ENCODE assay signal across 24 mouse cellular contexts in the genomic region with DNA sequence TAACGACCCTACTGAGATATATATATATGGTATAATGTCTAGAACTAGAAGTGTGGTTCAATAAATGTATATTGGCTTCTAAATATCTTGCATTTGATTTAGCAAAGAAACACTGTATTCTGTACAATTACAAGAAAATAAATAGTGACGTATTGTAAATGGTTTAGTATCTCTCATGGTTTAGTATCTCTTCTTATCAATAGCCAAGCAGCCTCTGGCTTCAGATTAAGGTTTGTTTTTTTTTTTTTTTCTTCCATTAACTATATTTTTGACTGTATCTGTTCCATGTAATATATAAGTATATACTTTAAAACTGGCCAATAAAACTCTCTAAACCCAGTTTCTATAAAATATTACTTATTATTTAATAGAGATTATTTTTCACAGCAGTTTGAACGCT.
"Had no signal": no experiment of that assay in that cellular context is flagged by ENCODE, and none has a peak within 500 bp of the region (broad histone marks: within the 10 kb centered on the region; RNA-seq: fewer than 3 reads in every experiment).

No protein-coding gene starts in this region.

- H3K27ac ChIP-seq: embryonic facial prominence, embryonic 10.5 days; embryonic facial prominence, embryonic 12.5 days; embryonic facial prominence, embryonic 13.5 days; embryonic facial prominence, embryonic 15.5 days; forebrain, embryonic 10.5 days; forebrain, embryonic 12.5 days; forebrain, embryonic 13.5 days; forebrain, embryonic 15.5 days; gastrocnemius, adult 2 months; heart, adult 2 months had no signal

- H3K4me3 ChIP-seq: embryonic facial prominence, embryonic 10.5 days; embryonic facial prominence, embryonic 12.5 days; embryonic facial prominence, embryonic 13.5 days; embryonic facial prominence, embryonic 15.5 days; erythroblast, embryonic 14.5 days; forebrain, embryonic 10.5 days; forebrain, embryonic 12.5 days; forebrain, embryonic 13.5 days; forebrain, embryonic 15.5 days; gastrocnemius, adult 2 months; heart, adult 2 months had no signal

- DNase-seq: cerebellum, adult 9-10 months; cerebellum, adult 9-11 months; cerebellum, postnatal 10 days; cerebellum, postnatal 14 days; cerebellum, postnatal 25 days; cerebellum, postnatal 36 days; embryo, embryonic 11 days; forebrain, postnatal 0 days; gastrocnemius, adult 2 months; gastrocnemius, postnatal 10 days; gastrocnemius, postnatal 14 days; gastrocnemius, postnatal 25 days; gastrocnemius, postnatal 36 days; heart, adult 18-20 months; heart, adult 2 months had no signal

- H3K27me3 ChIP-seq: embryonic facial prominence, embryonic 12.5 days; embryonic facial prominence, embryonic 13.5 days; embryonic facial prominence, embryonic 15.5 days; forebrain, embryonic 12.5 days; forebrain, embryonic 13.5 days; forebrain, embryonic 15.5 days had no signal

- H3K9ac ChIP-seq: embryonic facial prominence, embryonic 12.5 days; embryonic facial prominence, embryonic 13.5 days; embryonic facial prominence, embryonic 15.5 days; forebrain, embryonic 12.5 days; forebrain, embryonic 13.5 days; forebrain, embryonic 15.5 days; forebrain, postnatal 0 days had no signal

- H3K36me3 ChIP-seq: embryonic facial prominence, embryonic 10.5 days; embryonic facial prominence, embryonic 12.5 days; embryonic facial prominence, embryonic 13.5 days; embryonic facial prominence, embryonic 15.5 days; forebrain, embryonic 10.5 days; forebrain, embryonic 12.5 days; forebrain, embryonic 15.5 days had no signal

- H3K9me3 ChIP-seq: embryonic facial prominence, embryonic 10.5 days; embryonic facial prominence, embryonic 12.5 days; embryonic facial prominence, embryonic 13.5 days; embryonic facial prominence, embryonic 15.5 days; forebrain, embryonic 10.5 days; forebrain, embryonic 12.5 days; forebrain, embryonic 13.5 days; forebrain, embryonic 15.5 days had no signal
